Mouse (Mus musculus): Measurements from ENCODE around the gene Ptprd. TPM values are rescaled to one million over a fixed set of nuclear protein-coding genes. Genes with fewer than 3 reads are reported as not detected.

Gene Ptprd
- polyA plus RNA-seq, 1 experiment from 2014 or later: 14.0 TPM

DNA sequence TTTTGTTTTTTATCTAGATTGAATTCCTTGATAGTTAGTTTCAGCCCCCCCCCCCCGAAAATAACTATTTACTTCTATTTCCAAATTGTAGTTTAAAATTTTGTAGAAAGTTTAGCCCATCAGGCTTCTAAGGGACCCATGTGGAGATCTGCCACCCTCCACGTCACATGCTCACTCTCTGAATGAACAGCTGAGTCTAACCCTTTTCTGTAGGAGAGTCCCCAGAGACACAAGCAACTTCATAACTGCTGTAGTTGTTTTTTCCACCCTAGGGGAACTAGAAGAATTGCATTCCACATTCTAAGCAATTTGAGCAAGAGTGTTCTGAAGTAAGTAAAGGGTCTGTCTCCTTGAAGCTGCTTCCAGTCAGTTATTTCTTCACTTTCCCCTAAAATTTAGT lies 1989.2 kb downstream of the Ptprd start:
- no peak overlapping the region for H3K4me3 ChIP-seq (ENCODE audit: low read depth, low read length)
- ATAC-seq (replicated peaks; ENCODE audit: insufficient number of reproducible peaks, low FRiP score, low TSS enrichment): no peak
- no peak overlapping the region for H3K4me2 ChIP-seq
- no peak overlapping the region for H3K27ac ChIP-seq (ENCODE audit: low read depth, low read length)
- no peaks in the 10 kb centered on the region for H3K9me3 ChIP-seq (replicated peaks; ENCODE audit: control insufficient read depth, low read length)
- no peaks in the 10 kb centered on the region for H3K4me1 ChIP-seq (ENCODE audit: control insufficient read depth, insufficient read depth, low read length)
- no peaks in the 10 kb centered on the region for H3K27me3 ChIP-seq (ENCODE audit: control insufficient read depth, insufficient read depth, low read length)
- 66% methylated on average over 2 of the region's 2 CpGs for WGBS (ENCODE audit: insufficient replicate concordance)
- H3K36me3 ChIP-seq (ENCODE audit: control insufficient read depth, insufficient read depth, low read length): no peaks in the 10 kb centered on the region
- H3K9ac ChIP-seq (ENCODE audit: low read depth, low read length): no peak overlapping the region

DNA sequence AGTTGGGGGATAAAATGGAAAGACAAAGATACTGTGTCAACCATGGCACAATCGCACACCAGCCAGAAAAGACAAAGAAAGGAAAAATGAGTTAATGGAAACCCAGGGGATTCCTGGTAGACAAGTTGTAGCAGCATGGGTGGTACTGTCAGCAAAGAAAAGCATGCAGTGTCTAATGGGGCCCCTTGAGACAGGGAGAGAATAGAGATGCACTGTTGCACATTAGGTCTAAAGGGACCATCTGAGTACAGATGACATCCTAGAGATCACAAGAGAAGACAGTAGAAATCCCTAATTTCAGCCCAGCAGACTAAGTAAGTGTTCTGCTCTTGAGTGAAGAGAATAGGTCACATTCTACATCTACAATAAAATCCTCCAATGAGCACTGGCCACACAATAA lies 1993.7 kb downstream of the Ptprd start:
- WGBS (ENCODE audit: insufficient replicate concordance): 76% methylated on average over 1 of the region's 1 CpGs
- Histone ChIP-seq H3K9me3 (replicated peaks; ENCODE audit: control insufficient read depth, low read length) (no peaks in the 10 kb centered on the region), H3K27me3 (ENCODE audit: control insufficient read depth, insufficient read depth, low read length) (no peaks in the 10 kb centered on the region), H3K4me3 (ENCODE audit: low read depth, low read length) (no peak overlapping the region), H3K4me2 (no peak overlapping the region), H3K4me1 (ENCODE audit: control insufficient read depth, insufficient read depth, low read length) (no peaks in the 10 kb centered on the region), H3K9ac (ENCODE audit: low read depth, low read length) (no peak overlapping the region), H3K36me3 (ENCODE audit: control insufficient read depth, insufficient read depth, low read length) (no peaks in the 10 kb centered on the region), H3K27ac (ENCODE audit: low read depth, low read length) (no peak overlapping the region)
- ATAC-seq (replicated peaks; ENCODE audit: insufficient number of reproducible peaks, low FRiP score, low TSS enrichment): no peak

DNA sequence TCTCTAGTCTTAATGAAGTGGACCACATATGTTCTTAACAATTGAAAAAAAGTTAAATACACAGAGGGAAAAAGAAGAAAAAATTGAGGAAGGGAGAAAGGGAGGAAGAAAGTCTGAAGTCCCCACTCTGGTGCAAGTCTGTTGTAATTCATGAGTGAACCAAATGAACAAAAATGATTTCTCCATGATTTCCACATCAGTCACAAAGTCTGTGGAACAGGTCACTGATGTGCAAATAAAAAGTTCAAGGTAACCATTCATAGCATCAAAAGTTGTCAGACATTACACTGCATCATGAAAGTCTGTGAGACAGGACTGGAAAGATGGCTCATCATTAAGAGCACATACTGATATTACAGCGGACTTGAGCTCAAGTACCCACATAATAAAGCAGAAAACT lies 1996.6 kb downstream of the Ptprd start:
- Histone ChIP-seq H3K4me1 (ENCODE audit: control insufficient read depth, insufficient read depth, low read length) (no peaks in the 10 kb centered on the region), H3K36me3 (ENCODE audit: control insufficient read depth, insufficient read depth, low read length) (no peaks in the 10 kb centered on the region), H3K9me3 (replicated peaks; ENCODE audit: control insufficient read depth, low read length) (no peaks in the 10 kb centered on the region), H3K27me3 (ENCODE audit: control insufficient read depth, insufficient read depth, low read length) (no peaks in the 10 kb centered on the region), H3K27ac (ENCODE audit: low read depth, low read length) (no peak overlapping the region), H3K4me3 (ENCODE audit: low read depth, low read length) (no peak overlapping the region), H3K4me2 (no peak overlapping the region), H3K9ac (ENCODE audit: low read depth, low read length) (no peak overlapping the region)
- no peak for ATAC-seq (replicated peaks; ENCODE audit: insufficient number of reproducible peaks, low FRiP score, low TSS enrichment)
- WGBS (ENCODE audit: insufficient replicate concordance): 88% methylated on average over 1 of the region's 1 CpGs

DNA sequence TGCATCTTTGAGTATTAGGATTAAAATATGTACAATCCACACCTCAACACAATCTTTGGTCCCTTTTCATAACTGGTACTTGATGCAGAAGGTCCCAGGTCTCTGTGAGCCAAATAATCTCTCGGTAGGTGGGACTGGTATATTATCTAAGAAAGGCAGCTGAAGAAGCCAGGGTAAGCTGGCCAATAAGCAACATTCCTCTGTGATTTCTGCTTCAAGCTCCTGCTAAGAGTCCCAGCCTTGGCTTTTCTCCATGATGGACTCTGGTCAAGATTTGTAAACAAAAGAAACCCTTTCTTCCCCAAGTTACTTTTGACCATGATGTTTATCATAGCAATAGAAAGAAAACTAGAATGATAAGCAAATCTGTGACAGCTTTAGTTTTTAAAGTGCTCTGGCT lies 2012.4 kb downstream of the Ptprd start:
- H3K27ac ChIP-seq (ENCODE audit: low read depth, low read length): no peak overlapping the region
- H3K4me3 ChIP-seq (ENCODE audit: low read depth, low read length): no peak overlapping the region
- no peak for ATAC-seq (replicated peaks; ENCODE audit: insufficient number of reproducible peaks, low FRiP score, low TSS enrichment)
- no peaks in the 10 kb centered on the region; the same call in 1 of the 2 replicates for H3K4me1 ChIP-seq (ENCODE audit: control insufficient read depth, insufficient read depth, low read length)
- WGBS (ENCODE audit: insufficient replicate concordance): 42% methylated on average over 1 of the region's 1 CpGs
- no peaks in the 10 kb centered on the region for H3K36me3 ChIP-seq (ENCODE audit: control insufficient read depth, insufficient read depth, low read length)
- H3K9me3 ChIP-seq (replicated peaks; ENCODE audit: control insufficient read depth, low read length): no peaks in the 10 kb centered on the region
- no peaks in the 10 kb centered on the region for H3K27me3 ChIP-seq (ENCODE audit: control insufficient read depth, insufficient read depth, low read length)
- H3K9ac ChIP-seq (ENCODE audit: low read depth, low read length): no peak overlapping the region
- H3K4me2 ChIP-seq: no peak overlapping the region

GRCm38 (mm10) chr4:76194762-76195161 lies 2017.0 kb downstream of the Ptprd start:
- Histone ChIP-seq H3K4me2 (no peak overlapping the region), H3K9ac (ENCODE audit: low read depth, low read length) (no peak overlapping the region), H3K27me3 (ENCODE audit: control insufficient read depth, insufficient read depth, low read length) (no peaks in the 10 kb centered on the region), H3K9me3 (replicated peaks; ENCODE audit: control insufficient read depth, low read length) (no peaks in the 10 kb centered on the region), H3K4me1 (ENCODE audit: control insufficient read depth, insufficient read depth, low read length) (no peaks in the 10 kb centered on the region; the same call in 1 of the 2 replicates), H3K27ac (ENCODE audit: low read depth, low read length) (no peak overlapping the region), H3K36me3 (ENCODE audit: control insufficient read depth, insufficient read depth, low read length) (no peaks in the 10 kb centered on the region), H3K4me3 (ENCODE audit: low read depth, low read length) (no peak overlapping the region)
- WGBS (ENCODE audit: insufficient replicate concordance): 88% methylated on average over 3 of the region's 3 CpGs
- no peak for ATAC-seq (replicated peaks; ENCODE audit: insufficient number of reproducible peaks, low FRiP score, low TSS enrichment)

- no peak overlapping the region for H3K4me3 ChIP-seq (ENCODE audit: low read depth, low read length)
- H3K27ac ChIP-seq (ENCODE audit: low read depth, low read length): no peak overlapping the region
- H3K4me1 ChIP-seq (ENCODE audit: control insufficient read depth, insufficient read depth, low read length): no peaks in the 10 kb centered on the region; the same call in 1 of the 2 replicates
- no peaks in the 10 kb centered on the region for H3K9me3 ChIP-seq (replicated peaks; ENCODE audit: control insufficient read depth, low read length)
- H3K27me3 ChIP-seq (ENCODE audit: control insufficient read depth, insufficient read depth, low read length): no peaks in the 10 kb centered on the region
- H3K9ac ChIP-seq (ENCODE audit: low read depth, low read length): no peak overlapping the region
- WGBS (ENCODE audit: insufficient replicate concordance): 74% methylated on average over 3 of the region's 3 CpGs
- H3K4me2 ChIP-seq: no peak overlapping the region
- no peaks in the 10 kb centered on the region for H3K36me3 ChIP-seq (ENCODE audit: control insufficient read depth, insufficient read depth, low read length)
- no peak for ATAC-seq (replicated peaks; ENCODE audit: insufficient number of reproducible peaks, low FRiP score, low TSS enrichment)
Measured at GRCm38 (mm10) chr4:76193496-76193895, 2018.3 kb downstream of the Ptprd start.

DNA sequence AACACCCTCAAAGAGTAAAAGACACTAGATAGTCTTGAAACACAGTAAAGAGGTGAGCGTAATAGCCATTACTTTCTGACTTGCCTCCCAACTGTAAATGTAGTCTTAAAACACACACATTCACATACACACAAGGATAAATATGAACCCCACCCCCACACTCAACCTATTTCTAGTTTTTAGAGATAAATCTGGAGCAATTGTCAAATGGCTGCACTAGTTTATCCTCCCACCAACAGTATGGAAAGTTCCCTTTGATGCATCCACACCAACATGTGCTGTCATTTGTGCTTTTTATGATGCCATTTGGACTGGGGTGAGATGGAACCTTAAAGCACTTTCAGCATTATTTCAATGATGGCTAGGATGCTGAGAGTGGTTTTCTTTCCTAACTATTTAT lies 2019.7 kb downstream of the Ptprd start:
- Histone ChIP-seq H3K4me2 (no peak overlapping the region), H3K4me3 (ENCODE audit: low read depth, low read length) (no peak overlapping the region), H3K36me3 (ENCODE audit: control insufficient read depth, insufficient read depth, low read length) (no peaks in the 10 kb centered on the region), H3K4me1 (ENCODE audit: control insufficient read depth, insufficient read depth, low read length) (no peaks in the 10 kb centered on the region; the same call in 1 of the 2 replicates), H3K27ac (ENCODE audit: low read depth, low read length) (no peak overlapping the region), H3K9me3 (replicated peaks; ENCODE audit: control insufficient read depth, low read length) (no peaks in the 10 kb centered on the region), H3K27me3 (ENCODE audit: control insufficient read depth, insufficient read depth, low read length) (no peaks in the 10 kb centered on the region), H3K9ac (ENCODE audit: low read depth, low read length) (no peak overlapping the region)
- no peak for ATAC-seq (replicated peaks; ENCODE audit: insufficient number of reproducible peaks, low FRiP score, low TSS enrichment)
- WGBS (ENCODE audit: insufficient replicate concordance): 95% methylated on average over 1 of the region's 1 CpGs

GRCm38 (mm10) chr4:76190788-76191187 lies 2021.0 kb downstream of the Ptprd start:
- 53% methylated on average over 1 of the region's 1 CpGs for WGBS (ENCODE audit: insufficient replicate concordance)
- no peak for ATAC-seq (replicated peaks; ENCODE audit: insufficient number of reproducible peaks, low FRiP score, low TSS enrichment)

DNA sequence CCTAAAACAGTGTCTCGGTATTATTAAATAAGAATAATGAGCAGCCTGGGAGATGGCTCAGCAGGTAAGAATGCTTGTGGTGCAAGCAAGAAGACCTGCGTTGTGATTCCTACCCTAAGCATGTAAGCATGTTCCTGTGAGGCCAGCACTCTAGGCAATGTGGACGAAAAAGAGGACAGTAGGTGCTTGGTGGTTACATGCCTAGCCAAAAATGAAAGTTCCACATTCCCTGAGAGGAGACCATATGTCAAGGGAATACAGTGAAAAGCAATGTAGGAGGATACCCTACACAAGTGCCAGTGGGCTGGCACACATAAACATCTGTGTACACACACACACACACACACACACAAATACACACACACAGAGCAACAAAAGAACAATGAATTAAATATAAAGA lies 2028.7 kb downstream of the Ptprd start:
- no peak overlapping the region for H3K9ac ChIP-seq (ENCODE audit: low read depth, low read length)
- H3K4me1 ChIP-seq (ENCODE audit: control insufficient read depth, insufficient read depth, low read length): no peaks in the 10 kb centered on the region
- no peak overlapping the region for H3K27ac ChIP-seq (ENCODE audit: low read depth, low read length)
- 79% methylated on average over 3 of the region's 3 CpGs for WGBS (ENCODE audit: insufficient replicate concordance)
- no peak overlapping the region for H3K4me3 ChIP-seq (ENCODE audit: low read depth, low read length)
- no peak overlapping the region for H3K4me2 ChIP-seq
- no peaks in the 10 kb centered on the region for H3K9me3 ChIP-seq (replicated peaks; ENCODE audit: control insufficient read depth, low read length)
- ATAC-seq (replicated peaks; ENCODE audit: insufficient number of reproducible peaks, low FRiP score, low TSS enrichment): no peak
- H3K27me3 ChIP-seq (ENCODE audit: control insufficient read depth, insufficient read depth, low read length): no peaks in the 10 kb centered on the region
- no peaks in the 10 kb centered on the region for H3K36me3 ChIP-seq (ENCODE audit: control insufficient read depth, insufficient read depth, low read length)

More at GRCm38 (mm10) chr4:76190788-76191187, 2021.0 kb downstream of the Ptprd start:
- H3K27me3 ChIP-seq (ENCODE audit: control insufficient read depth, insufficient read depth, low read length): no peaks in the 10 kb centered on the region
- no peaks in the 10 kb centered on the region for H3K36me3 ChIP-seq (ENCODE audit: control insufficient read depth, insufficient read depth, low read length)
- no peak overlapping the region for H3K4me2 ChIP-seq
- no peak overlapping the region for H3K9ac ChIP-seq (ENCODE audit: low read depth, low read length)
- H3K4me1 ChIP-seq (ENCODE audit: control insufficient read depth, insufficient read depth, low read length): no peaks in the 10 kb centered on the region
- H3K27ac ChIP-seq (ENCODE audit: low read depth, low read length): no peak overlapping the region
- no peak overlapping the region for H3K4me3 ChIP-seq (ENCODE audit: low read depth, low read length)
- no peaks in the 10 kb centered on the region for H3K9me3 ChIP-seq (replicated peaks; ENCODE audit: control insufficient read depth, low read length)
